Mouse (Mus musculus) thymus, adult 2 months (tissue): Measurements from ENCODE around the gene 2610042L04Rik.
"Not testable (repeated sequence)": the region's sequence is repeated elsewhere in the genome, so short reads cannot be mapped to it uniquely, and the experiment has no call there.

ENCODE experiments used
- CTCF ChIP-seq: fragments of 200-500 bp; IDR thresholded peaks from 2 replicates; pipeline ENCODE4 v1.5.1; 2012; ENCODE audit warnings: mild to moderate bottlenecking, control low read depth, low read length, moderate library complexity, borderline replicate concordance; ENCODE audit not compliant: control insufficient read depth, poor library complexity, insufficient read depth; ENCODE audit errors: extremely low read depth
- POLR2A ChIP-seq: fragments of 200-500 bp; IDR thresholded peaks from 2 replicates; pipeline ENCODE4 v1.6.1; 2012; ENCODE audit warnings: mild to moderate bottlenecking, low read length, control low read depth, moderate library complexity; ENCODE audit not compliant: control insufficient read depth, poor library complexity, insufficient read depth; ENCODE audit errors: extremely low read depth

GRCm38 (mm10) chr14:4400115-4400789, 65.7 kb downstream of the 2610042L04Rik start:
- not testable (repeated sequence) for TF ChIP-seq POLR2A, CTCF
